Mouse (Mus musculus) naive thymus-derived CD4-positive, alpha-beta T cell, adult 2 months (primary cell): ENCODE data around the gene Gm49630.
"Not testable (repeated sequence)": the region's sequence is repeated elsewhere in the genome, so short reads cannot be mapped to it uniquely, and the experiment has no call there.

Experiments used
- DNase-seq: peaks from one replicate; pipeline ENCODE4 v3.0.0-alpha.2; 2011; ENCODE audit warnings: low read depth

Gene Gm49630

GRCm38 (mm10) chr17:7366676-7367374, 5.0 kb downstream of the Gm49630 start:
- not testable (repeated sequence) for DNase-seq

GRCm38 (mm10) chr17:7366265-7366664, 5.5 kb downstream of the Gm49630 start:
- not testable (repeated sequence) for DNase-seq

GRCm38 (mm10) chr17:7365615-7366014, 6.2 kb downstream of the Gm49630 start:
- DNase-seq, result not testable (repeated sequence)

- not testable (repeated sequence) for DNase-seq
Measured at GRCm38 (mm10) chr17:7360749-7361465, 10.9 kb downstream of the Gm49630 start.

GRCm38 (mm10) chr17:7359806-7360205, 12.0 kb downstream of the Gm49630 start:
- not testable (repeated sequence) for DNase-seq

GRCm38 (mm10) chr17:7352596-7352995, 19.2 kb downstream of the Gm49630 start, which contains the start of gene Ttll2:
Gene Ttll2, minus strand, starts transcription at chr17:7352696.
- DNase-seq, result not testable (repeated sequence)

- not testable (repeated sequence) for DNase-seq
Measured at GRCm38 (mm10) chr17:7348765-7349164, 23.0 kb downstream of the Gm49630 start.

- not testable (repeated sequence) for DNase-seq
Measured at GRCm38 (mm10) chr17:7337381-7337780, 34.4 kb downstream of the Gm49630 start.

GRCm38 (mm10) chr17:7332745-7333144, 39.0 kb downstream of the Gm49630 start:
- DNase-seq, result not testable (repeated sequence)

GRCm38 (mm10) chr17:7326415-7326814, 45.4 kb downstream of the Gm49630 start:
- not testable (repeated sequence) for DNase-seq

- DNase-seq, result not testable (repeated sequence)
Measured at GRCm38 (mm10) chr17:7324346-7324745, 47.4 kb downstream of the Gm49630 start, which contains the start of gene Tcp10a. Gene Tcp10a, plus strand, starts transcription at chr17:7324646.

- not testable (repeated sequence) for DNase-seq
Measured at GRCm38 (mm10) chr17:7319789-7320188, 52.0 kb downstream of the Gm49630 start.

GRCm38 (mm10) chr17:7315693-7316382, 55.9 kb downstream of the Gm49630 start:
- not testable (repeated sequence) for DNase-seq

GRCm38 (mm10) chr17:7306278-7307196, 65.2 kb downstream of the Gm49630 start:
- not testable (repeated sequence) for DNase-seq
